Mouse (Mus musculus) right cerebral cortex, adult 2 months (tissue): ENCODE measurements around the gene Mfap2.
A peak's percentile ranks its signal among the peaks of the same experiment; 100 is the strongest.

Source experiments
- DNase-seq, 2 experiments: peaks; one replicate each; pipeline ENCODE4 v3.0.0; 2021 to 2022; ENCODE audit warnings: low spot score in 2 of 2

The Mfap2 gene

GRCm38 (mm10) chr4:141024992-141025391, 14.8 kb downstream of the Mfap2 start:
- DNase-seq = no peak

- DNase-seq = no peak
Measured at GRCm38 (mm10) chr4:141030541-141031206, 20.5 kb downstream of the Mfap2 start.

- peak; percentile 75 to 86 for DNase-seq
Measured at GRCm38 (mm10) chr4:141031733-141032132, 21.5 kb downstream of the Mfap2 start.

GRCm38 (mm10) chr4:141033606-141034549, 23.7 kb downstream of the Mfap2 start:
- DNase-seq = no peak

DNA sequence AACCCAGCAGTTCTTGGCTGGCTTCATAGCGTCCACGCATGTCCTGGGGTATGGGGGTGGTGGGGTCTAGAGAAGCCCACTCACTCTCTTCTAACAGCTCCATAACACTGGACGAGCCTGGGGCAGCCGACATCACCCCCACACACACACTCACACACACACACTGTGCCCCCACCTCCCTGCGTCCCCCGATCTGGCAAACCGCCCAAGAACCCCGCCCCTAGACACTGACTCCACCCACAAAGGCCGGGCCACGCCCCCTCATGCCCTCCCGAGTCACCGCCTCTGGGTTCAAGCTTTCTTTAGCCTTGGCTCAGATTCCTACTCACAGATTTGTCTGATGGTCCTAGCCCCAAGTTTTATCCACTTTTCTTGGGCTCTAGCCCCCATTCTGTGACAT, 30.9 kb downstream of the Mfap2 start:
- DNase-seq = no peak

DNA sequence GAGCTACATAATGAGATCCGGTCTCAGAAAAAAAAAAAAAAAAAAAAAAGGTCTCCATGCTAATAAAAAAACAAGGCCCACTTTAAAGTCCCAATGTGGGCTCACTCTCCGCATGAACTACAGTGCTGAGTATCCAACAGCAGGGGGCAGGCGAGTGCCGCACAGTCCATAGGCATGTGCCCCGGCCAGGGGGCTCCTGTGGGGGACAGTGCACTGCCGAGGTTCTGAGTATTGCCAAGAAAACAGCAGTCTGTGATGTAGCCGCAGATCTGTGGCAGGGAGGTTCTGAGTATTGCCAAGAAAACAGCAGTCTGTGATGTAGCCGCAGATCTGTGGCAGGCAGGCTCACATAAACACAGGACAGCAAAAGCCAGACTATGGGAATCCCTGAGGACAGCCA, 34.6 kb downstream of the Mfap2 start:
- peak in 1 of 2 experiments; percentile 58 for DNase-seq

DNA sequence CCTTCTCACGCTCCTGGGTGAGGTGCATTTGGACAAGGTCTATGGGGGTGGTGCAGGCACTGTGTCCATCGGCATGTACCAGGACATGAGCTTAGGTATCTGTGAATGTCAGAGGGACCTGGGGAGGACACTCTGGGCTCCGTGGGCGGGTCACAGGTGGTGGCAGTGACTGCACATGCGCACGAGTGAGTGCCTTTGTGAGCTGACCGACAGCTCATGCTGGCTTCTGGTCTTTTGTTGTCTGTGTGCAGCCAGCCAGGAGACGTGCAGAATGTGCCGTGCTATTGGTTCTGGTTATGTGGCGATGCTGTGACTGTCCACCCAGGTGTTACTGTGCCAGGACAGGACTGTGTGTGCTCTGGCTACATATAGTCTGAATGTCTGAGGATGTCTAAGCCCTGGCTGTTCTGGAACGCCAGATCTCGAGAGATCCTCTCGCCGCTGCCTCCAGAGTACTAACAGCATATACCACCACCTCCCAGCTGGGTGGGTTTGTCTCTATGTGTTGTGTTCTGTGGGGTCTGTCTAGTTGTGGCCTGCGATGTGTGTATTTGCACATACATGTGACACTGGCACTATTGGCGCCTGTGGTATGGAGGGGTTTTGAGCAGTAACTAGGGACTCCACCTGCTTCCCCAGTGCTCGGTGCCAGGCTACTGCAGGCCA, 38.7 kb downstream of the Mfap2 start:
- DNase-seq = peak in 1 of 2 experiments; percentile 55

DNA sequence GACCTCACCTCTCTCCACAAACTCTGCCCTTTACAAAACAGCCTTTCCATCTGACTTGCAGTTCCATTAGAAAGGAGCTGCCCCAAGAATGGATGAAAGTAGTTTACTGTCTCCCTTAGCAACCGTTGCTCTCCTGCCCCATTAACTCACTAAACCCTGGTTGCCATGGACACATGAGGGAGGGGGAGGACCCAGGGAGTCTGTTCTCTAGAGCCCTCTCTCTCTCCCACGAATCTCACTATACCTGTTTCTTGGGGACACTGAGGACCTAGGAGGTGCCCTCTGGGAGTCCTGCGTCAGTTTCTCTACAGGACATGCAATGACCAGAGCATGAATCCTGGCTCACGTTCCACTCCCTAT, 39.2 kb downstream of the Mfap2 start:
- DNase-seq = peak; percentile 60 to 66

DNA sequence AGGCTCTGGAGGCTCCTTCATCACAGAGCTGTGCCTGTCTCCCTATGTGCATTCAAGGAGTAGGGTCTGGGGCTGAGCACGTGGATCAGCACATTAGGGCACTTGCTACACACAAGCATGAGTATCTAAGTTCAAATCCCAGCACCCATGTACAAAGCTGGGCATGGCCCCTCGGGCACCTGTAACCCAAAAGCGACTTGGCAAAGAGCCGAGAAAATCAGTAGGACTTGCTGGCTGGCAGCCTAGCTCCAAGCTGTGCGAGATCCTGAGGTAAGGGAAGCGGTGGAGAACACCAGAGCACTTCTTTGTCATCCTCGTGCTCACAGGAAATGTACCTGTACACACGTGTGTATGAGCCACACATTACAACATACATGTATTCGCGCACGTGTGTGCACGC, 42.2 kb downstream of the Mfap2 start:
- DNase-seq = no peak

DNA sequence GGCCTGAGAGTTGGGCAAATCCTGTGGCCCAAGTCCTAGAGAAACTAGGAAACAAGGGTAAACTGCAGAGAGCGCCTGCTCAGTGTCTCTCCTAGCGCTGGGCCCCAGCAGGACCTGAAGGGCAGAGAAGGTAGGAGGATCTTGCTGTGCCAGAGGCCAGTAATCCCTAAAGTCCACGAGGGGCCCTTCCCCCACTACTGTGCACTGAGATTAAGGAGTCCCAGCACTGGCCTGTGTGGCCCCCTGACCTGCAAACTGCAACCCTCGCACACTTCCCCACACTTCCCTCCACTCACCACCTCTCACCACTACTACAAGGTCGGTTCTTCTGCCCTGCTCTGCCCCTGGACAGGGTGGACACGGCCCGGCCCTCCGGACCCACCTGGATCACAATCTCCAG, 42.9 kb downstream of the Mfap2 start:
- DNase-seq = no peak

GRCm38 (mm10) chr4:141053568-141054161, 43.4 kb downstream of the Mfap2 start:
- peak; percentile 76 to 85 for DNase-seq

DNA sequence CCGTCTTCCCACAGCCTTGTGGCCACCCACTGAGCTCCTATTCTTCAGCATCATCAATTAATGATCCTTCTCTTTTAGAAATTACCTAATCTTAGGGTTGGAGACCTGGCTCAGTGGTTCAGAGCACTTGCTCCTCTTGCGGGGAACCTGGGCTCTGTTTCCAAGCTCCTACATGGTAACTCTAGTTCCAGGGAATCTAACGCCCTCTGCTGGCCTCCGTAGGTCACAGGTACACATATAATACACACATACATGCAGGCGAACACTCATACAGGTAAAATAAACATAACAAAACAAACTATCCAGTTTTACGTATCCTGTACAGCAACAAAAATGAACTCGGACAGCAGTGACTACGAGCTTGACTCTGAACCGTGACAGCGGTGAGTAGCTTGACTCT, 46.8 kb downstream of the Mfap2 start:
- no peak for DNase-seq

GRCm38 (mm10) chr4:141058835-141059234, 48.6 kb downstream of the Mfap2 start:
- DNase-seq = no peak

- DNase-seq = no peak
Measured at GRCm38 (mm10) chr4:141059616-141060425, 49.6 kb downstream of the Mfap2 start.

DNA sequence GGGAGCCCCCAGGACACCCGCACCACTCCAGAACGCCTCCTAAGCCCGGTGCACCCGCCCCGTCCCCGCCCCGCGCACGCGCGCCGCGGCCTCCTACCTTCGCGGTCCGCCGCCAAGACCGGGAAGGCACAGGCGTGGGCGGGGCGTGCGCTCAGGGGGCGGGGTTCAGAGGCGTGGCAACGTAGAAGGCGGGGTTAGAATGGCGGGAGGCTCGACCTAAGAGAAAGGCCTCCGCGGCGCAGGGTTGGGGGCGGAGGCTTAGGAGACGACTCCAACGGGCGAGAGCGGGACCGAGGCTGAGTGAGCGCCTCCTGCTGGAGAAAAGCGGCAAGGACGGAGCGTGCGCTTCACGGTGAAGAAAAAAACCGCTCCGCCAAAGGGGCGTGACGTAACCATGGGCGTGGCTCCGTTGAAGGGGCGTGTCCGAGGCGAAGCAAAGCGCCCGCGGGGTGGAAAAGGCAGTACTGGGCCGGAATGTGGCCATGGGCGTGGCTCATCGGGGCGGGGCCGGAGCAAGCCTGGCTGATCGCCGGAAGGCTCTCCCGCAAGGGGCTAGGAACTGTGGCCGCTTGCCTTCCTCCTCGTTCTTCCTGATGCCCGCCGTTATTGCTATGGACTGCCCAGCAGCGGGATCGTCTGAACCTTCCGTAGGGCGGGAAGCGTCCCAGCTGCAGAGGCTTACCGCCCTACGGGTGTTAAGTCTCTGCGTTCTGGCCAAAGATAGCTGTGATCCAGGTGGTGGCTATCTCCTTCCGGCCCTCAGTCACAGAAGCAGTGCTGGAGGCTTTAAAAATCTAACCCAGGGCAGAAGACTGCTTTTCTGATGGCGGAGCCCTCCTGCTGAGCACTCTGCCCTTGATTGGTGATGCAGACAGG, 50.4 kb downstream of the Mfap2 start, which contains the start of gene Crocc:
Crocc (minus strand) TSS at position 125 of the 876 bp plus-strand sequence.
- peak; percentile 98 to 99 for DNase-seq

DNA sequence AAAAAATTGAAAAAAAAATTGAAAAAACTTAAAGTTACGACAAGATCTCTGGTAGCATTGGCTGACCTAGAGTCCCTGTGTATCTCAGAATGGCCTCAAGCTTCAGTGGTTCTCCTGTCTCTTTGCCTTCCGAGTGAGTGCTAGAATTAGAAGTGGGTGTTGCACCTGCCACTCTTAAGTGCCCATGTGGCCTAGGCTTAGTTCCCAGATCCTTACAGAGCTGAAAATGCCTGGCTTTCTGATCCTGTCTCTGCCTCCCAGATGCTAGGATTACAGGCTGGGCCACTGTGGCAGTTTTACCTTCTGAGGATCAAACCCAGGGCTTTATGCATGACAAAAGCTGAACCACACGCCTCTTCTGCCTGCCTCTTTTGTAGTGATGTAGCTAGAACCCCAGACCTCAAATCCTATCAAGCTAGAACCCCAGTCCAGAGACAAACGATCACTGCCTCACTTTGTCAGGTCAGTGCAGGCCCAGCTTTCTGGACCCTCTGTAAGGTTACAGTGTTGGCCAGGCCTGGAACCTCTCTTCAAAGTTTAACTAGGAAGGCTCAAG, 54.0 kb downstream of the Mfap2 start:
- DNase-seq = no peak

DNA sequence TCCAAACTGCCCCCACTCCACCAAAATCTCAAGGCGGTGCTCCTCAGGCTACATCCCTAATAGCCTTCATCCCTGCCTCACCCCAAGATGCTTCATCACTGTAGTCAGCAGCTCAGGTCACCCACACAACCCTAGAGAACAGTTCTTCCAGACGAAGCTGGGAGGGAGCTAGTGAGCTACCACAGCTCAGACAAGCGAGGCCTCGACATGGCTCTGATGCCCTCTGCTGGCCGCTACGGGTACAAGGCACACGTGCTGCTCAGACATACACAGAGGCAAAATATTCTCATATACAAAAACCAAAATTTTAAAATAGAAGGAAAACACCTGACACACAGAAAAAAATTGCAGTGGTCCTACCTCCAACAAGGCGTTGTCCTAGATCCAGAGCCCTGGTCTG, 54.9 kb downstream of the Mfap2 start:
- peak; percentile 80 to 85 for DNase-seq
